Mouse (Mus musculus): ENCODE measurements at regions not wholly inside any gene's neighbourhood (a gene's known extent, or its start where the extent isn't known, plus 50 kb on each side); places are given as distances from the start of the nearest gene placed in this dataset.

- no peak for TF ChIP-seq EP300 (IDR thresholded peaks at IDR 0.05; ENCODE audit: insufficient read depth, low read depth, low read length)
- TF ChIP-seq CTCF (IDR thresholded peaks at IDR 0.05; ENCODE audit: low read depth, low read length): no peak
- no peak for TF ChIP-seq POLR2A (IDR thresholded peaks at IDR 0.05; ENCODE audit: insufficient read depth, low read length)
Measured at GRCm38 (mm10) chr11:6962322-6962721, 101.0 kb upstream of the Adcy1 start.

All from ES-Bruce4 (cell line).